Mouse (Mus musculus) embryonic facial prominence, embryonic 15.5 days (tissue): ENCODE data around the gene Rdh7. TPM values are rescaled to one million over a fixed set of nuclear protein-coding genes. Genes with fewer than 3 reads are reported as not detected.
A peak's percentile ranks its signal among the peaks of the same experiment; 100 is the strongest.
"Not testable (repeated sequence)": the region's sequence is repeated elsewhere in the genome, so short reads cannot be mapped to it uniquely, and the experiment has no call there.

Source experiments
- ATAC-seq: fragments of 200-750 bp; cut with Nextera tagmentation; 2 replicates; pipeline ENCODE4 v1.8.0; 2017; ENCODE audit warnings: low read depth, moderate TSS enrichment; ENCODE audit not compliant: insufficient number of reproducible peaks, low FRiP score, low TSS enrichment
- H3K27ac ChIP-seq: fragments of 300-500 bp; sonication (generic); replicated peaks from 2 replicates; pipeline ENCODE4 v1.5.1; 2015; ENCODE audit warnings: mild to moderate bottlenecking, inconsistent platforms
- H3K27me3 ChIP-seq: fragments of 300-500 bp; sonication (generic); 2 replicates; pipeline ENCODE4 v1.6.1; 2015; ENCODE audit warnings: inconsistent platforms
- H3K36me3 ChIP-seq: fragments of 300-500 bp; sonication (generic); 2 replicates; pipeline ENCODE4 v1.6.1; 2015; ENCODE audit warnings: mild to moderate bottlenecking, inconsistent platforms
- H3K4me1 ChIP-seq: fragments of 300-500 bp; sonication (generic); 2 replicates; pipeline ENCODE4 v1.6.1; 2015; ENCODE audit warnings: inconsistent platforms
- H3K4me2 ChIP-seq: fragments of 300-500 bp; sonication (generic); replicated peaks from 2 replicates; pipeline ENCODE4 v1.6.1; 2015; ENCODE audit warnings: mild to moderate bottlenecking, inconsistent platforms
- H3K4me3 ChIP-seq: fragments of 300-500 bp; sonication (generic); replicated peaks from 2 replicates; pipeline ENCODE4 v1.5.1; 2015; ENCODE audit warnings: mild to moderate bottlenecking, inconsistent platforms
- H3K9ac ChIP-seq: fragments of 300-500 bp; sonication (generic); 2 replicates; pipeline ENCODE4 v1.6.1; 2015; ENCODE audit warnings: inconsistent platforms
- H3K9me3 ChIP-seq: fragments of 300-500 bp; sonication (generic); replicated peaks from 2 replicates; pipeline ENCODE4 v1.6.1; 2016; ENCODE audit warnings: inconsistent platforms
- WGBS: fragments of 180-500 bp; shearing (Covaris S2); methylation state at CpG from one replicate; pipeline ENCODE4 v1.1.7; 2015; 5-methylcytosine and 5-hydroxymethylcytosine counted together
- polyA plus RNA-seq: library from polyadenylated mRNA; unstranded; fragments of >200 nt; fragmentation: Nextera tagmentation; extraction: Ambion mirVana; gene quantifications from 2 replicates; pipeline ENCODE4 v1.2.1, GENCODE M21; 2015

The Rdh7 gene
- polyA plus RNA-seq, 1 experiment from 2014 or later: not detected

- Histone ChIP-seq H3K27me3 (no peaks in the 10 kb centered on the region), H3K36me3 (no peaks in the 10 kb centered on the region), H3K4me1 (no peaks in the 10 kb centered on the region), H3K27ac (no peak overlapping the region), H3K9ac (no peak overlapping the region), H3K9me3 (no peaks in the 10 kb centered on the region), H3K4me3 (no peak overlapping the region), H3K4me2 (no peak overlapping the region)
- WGBS: 81% methylated on average over 1 of the region's 1 CpGs
- no peak for ATAC-seq
Measured at GRCm38 (mm10) chr10:127915578-127915977, 27.0 kb upstream of the Rdh7 start.

- no peak overlapping the region for H3K27ac ChIP-seq
- peaks cover 3% of the 10 kb centered on the region; the same call in 1 of the 2 replicates for H3K4me1 ChIP-seq
- no peak overlapping the region for H3K4me2 ChIP-seq
- no peak for ATAC-seq
- H3K27me3 ChIP-seq: no peaks in the 10 kb centered on the region
- no peak overlapping the region for H3K4me3 ChIP-seq
- H3K36me3 ChIP-seq: no peaks in the 10 kb centered on the region
- no peaks in the 10 kb centered on the region for H3K9me3 ChIP-seq
- H3K9ac ChIP-seq: no peak overlapping the region
Measured at GRCm38 (mm10) chr10:127907386-127907951, 18.9 kb upstream of the Rdh7 start.

- H3K27me3 ChIP-seq: no peaks in the 10 kb centered on the region
- no peaks in the 10 kb centered on the region for H3K9me3 ChIP-seq
- H3K4me3 ChIP-seq: no peak overlapping the region
- peaks cover 3% of the 10 kb centered on the region; the same call in 1 of the 2 replicates for H3K4me1 ChIP-seq
- H3K9ac ChIP-seq: no peak overlapping the region
- ATAC-seq: no peak
- no peak overlapping the region for H3K27ac ChIP-seq
- WGBS: 81% methylated on average over 2 of the region's 2 CpGs
- H3K36me3 ChIP-seq: no peaks in the 10 kb centered on the region
- H3K4me2 ChIP-seq: no peak overlapping the region
Measured at GRCm38 (mm10) chr10:127906138-127906537, 17.5 kb upstream of the Rdh7 start.

- 45% methylated on average over 7 of the region's 7 CpGs for WGBS
Measured at GRCm38 (mm10) chr10:127904718-127905446, 16.3 kb upstream of the Rdh7 start.

GRCm38 (mm10) chr10:127903116-127903515 is 14.5 kb upstream of the Rdh7 start:
- Histone ChIP-seq H3K4me1 (peaks cover 3% of the 10 kb centered on the region; the same call in 1 of the 2 replicates), H3K4me3 (no peak overlapping the region), H3K9me3 (no peaks in the 10 kb centered on the region), H3K27ac (no peak overlapping the region), H3K27me3 (no peaks in the 10 kb centered on the region), H3K36me3 (no peaks in the 10 kb centered on the region), H3K9ac (no peak overlapping the region), H3K4me2 (no peak overlapping the region)
- no peak for ATAC-seq
- 80% methylated on average over 1 of the region's 1 CpGs for WGBS

More at GRCm38 (mm10) chr10:127904718-127905446, 16.3 kb upstream of the Rdh7 start:
- peak overlapping the region; percentile 58 for H3K27ac ChIP-seq
- ATAC-seq: peak; percentile 72; the same call in 1 of the 2 replicates
- H3K27me3 ChIP-seq: no peaks in the 10 kb centered on the region
- H3K9ac ChIP-seq: no peak overlapping the region
- no peak overlapping the region for H3K4me3 ChIP-seq
- H3K4me1 ChIP-seq: peaks cover 3% of the 10 kb centered on the region; the same call in 1 of the 2 replicates
- no peaks in the 10 kb centered on the region for H3K9me3 ChIP-seq
- H3K36me3 ChIP-seq: no peaks in the 10 kb centered on the region
- 0 out of 2 replicates have a peak overlapping the region, but pooled peaks have one; percentile 15 for H3K4me2 ChIP-seq

- Histone ChIP-seq H3K4me2 (no peak overlapping the region), H3K4me1 (peaks cover 3% of the 10 kb centered on the region; the same call in 1 of the 2 replicates), H3K27me3 (no peaks in the 10 kb centered on the region), H3K9me3 (no peaks in the 10 kb centered on the region), H3K4me3 (no peak overlapping the region), H3K27ac (no peak overlapping the region), H3K9ac (no peak overlapping the region), H3K36me3 (no peaks in the 10 kb centered on the region)
- ATAC-seq: no peak
- 77% methylated on average over 4 of the region's 4 CpGs for WGBS
Measured at GRCm38 (mm10) chr10:127901751-127902150, 13.1 kb upstream of the Rdh7 start.

- Histone ChIP-seq H3K27me3 (no peaks in the 10 kb centered on the region), H3K36me3 (no peaks in the 10 kb centered on the region), H3K4me2 (no peak overlapping the region), H3K27ac (no peak overlapping the region), H3K9me3 (no peaks in the 10 kb centered on the region), H3K9ac (no peak overlapping the region), H3K4me1 (no peaks in the 10 kb centered on the region; the same call in 1 of the 2 replicates), H3K4me3 (no peak overlapping the region)
- 74% methylated on average over 5 of the region's 5 CpGs for WGBS
- no peak for ATAC-seq
Measured at GRCm38 (mm10) chr10:127899783-127900182, 11.2 kb upstream of the Rdh7 start.

- Histone ChIP-seq H3K27ac (no peak within 1 kb of the TSS), H3K27me3 (no peaks in the 10 kb centered on the region), H3K4me2 (no peak within 1 kb of the TSS), H3K9me3 (no peaks in the 10 kb centered on the region), H3K4me3 (no peak within 1 kb of the TSS), H3K4me1 (no peaks in the 10 kb centered on the region), H3K36me3 (no peaks in the 10 kb centered on the region), H3K9ac (no peak within 1 kb of the TSS)
- WGBS: 72% methylated on average over 2 of the region's 2 CpGs
- no peak for ATAC-seq
Measured at GRCm38 (mm10) chr10:127898218-127898617, 9.6 kb upstream of the Rdh7 start, which contains the start of gene Sdr9c7. Gene Sdr9c7 (plus strand): TSS chr10:127898518.

- Histone ChIP-seq H3K9me3 (no peaks in the 10 kb centered on the region), H3K4me2 (no peak overlapping the region), H3K27me3 (no peaks in the 10 kb centered on the region), H3K4me3 (no peak overlapping the region), H3K4me1 (no peaks in the 10 kb centered on the region), H3K9ac (no peak overlapping the region), H3K27ac (no peak overlapping the region), H3K36me3 (no peaks in the 10 kb centered on the region)
- ATAC-seq: no peak
- 70% methylated on average over 3 of the region's 3 CpGs for WGBS
Measured at GRCm38 (mm10) chr10:127897506-127897905, 8.9 kb upstream of the Rdh7 start.

- ATAC-seq: peak; percentile 57; the same call in 1 of the 2 replicates
- H3K9me3 ChIP-seq: no peaks in the 10 kb centered on the region
- H3K4me3 ChIP-seq: no peak overlapping the region
- H3K27me3 ChIP-seq: no peaks in the 10 kb centered on the region
- no peak overlapping the region for H3K9ac ChIP-seq
- H3K4me1 ChIP-seq: no peaks in the 10 kb centered on the region
- H3K36me3 ChIP-seq: no peaks in the 10 kb centered on the region
- WGBS: 58% methylated on average over 5 of the region's 5 CpGs
- H3K4me2 ChIP-seq: no peak overlapping the region
- no peak overlapping the region for H3K27ac ChIP-seq
Measured at GRCm38 (mm10) chr10:127896705-127897104, 8.1 kb upstream of the Rdh7 start.

- H3K4me3 ChIP-seq, H3K36me3 ChIP-seq, H3K9ac ChIP-seq, H3K9me3 ChIP-seq, H3K4me1 ChIP-seq, H3K27ac ChIP-seq, H3K4me2 ChIP-seq, ATAC-seq, H3K27me3 ChIP-seq: not testable (repeated sequence)
- 66% methylated on average over 5 of the region's 5 CpGs for WGBS
Measured at GRCm38 (mm10) chr10:127893163-127894022, 4.8 kb upstream of the Rdh7 start.
